Mouse (Mus musculus) left cerebral cortex, adult 9 months (tissue): ENCODE data around the gene Pcbp4.

Experiments
- DNase-seq, 2 experiments: peaks; one replicate each; pipeline ENCODE4 v3.0.0; 2022; ENCODE audit warnings: low spot score in 2 of 2

Pcbp4 gene

DNA sequence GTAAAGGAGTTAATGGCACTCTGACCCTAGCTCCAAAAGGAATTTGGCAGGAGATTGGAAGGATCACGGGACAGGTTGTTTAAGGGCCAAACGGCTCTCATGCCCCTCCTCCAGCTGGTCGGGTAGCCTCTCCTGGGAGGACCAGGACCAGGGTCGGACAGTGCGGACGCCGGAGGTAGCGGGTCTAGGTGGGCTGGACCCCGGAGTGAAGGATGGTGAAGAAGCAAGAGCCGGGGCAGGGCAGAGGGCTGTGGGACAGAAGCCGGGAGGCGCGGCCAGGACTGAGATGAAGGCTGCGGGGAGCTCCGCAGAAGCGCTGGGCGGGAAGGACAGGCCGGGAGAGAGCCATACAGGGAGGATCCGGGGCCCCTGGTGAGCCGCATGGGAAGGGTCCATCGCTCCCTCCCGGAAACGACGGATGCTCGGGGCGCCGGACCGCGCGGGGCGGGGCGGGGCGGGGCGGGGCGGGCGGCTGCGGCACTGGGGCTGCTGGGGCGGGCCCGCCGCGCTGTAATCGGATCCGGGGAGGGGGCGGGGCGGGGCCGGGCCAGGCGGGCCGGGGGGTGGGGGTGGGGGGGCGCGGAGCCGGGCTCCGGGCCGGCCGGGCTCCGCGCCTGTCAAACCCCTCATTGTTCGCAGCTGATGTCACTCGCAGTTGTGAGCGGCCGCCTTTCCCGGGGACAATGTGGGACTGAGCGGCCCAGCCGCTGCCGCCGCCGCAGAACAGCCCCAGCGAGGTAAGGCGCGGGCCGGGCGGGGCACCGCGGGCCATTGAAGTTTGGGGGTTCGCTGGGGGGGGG lies at the start of gene Pcbp4:
Pcbp4 (plus strand) TSS at position 21 of the 800 bp plus-strand sequence.
- no peak for DNase-seq

DNA sequence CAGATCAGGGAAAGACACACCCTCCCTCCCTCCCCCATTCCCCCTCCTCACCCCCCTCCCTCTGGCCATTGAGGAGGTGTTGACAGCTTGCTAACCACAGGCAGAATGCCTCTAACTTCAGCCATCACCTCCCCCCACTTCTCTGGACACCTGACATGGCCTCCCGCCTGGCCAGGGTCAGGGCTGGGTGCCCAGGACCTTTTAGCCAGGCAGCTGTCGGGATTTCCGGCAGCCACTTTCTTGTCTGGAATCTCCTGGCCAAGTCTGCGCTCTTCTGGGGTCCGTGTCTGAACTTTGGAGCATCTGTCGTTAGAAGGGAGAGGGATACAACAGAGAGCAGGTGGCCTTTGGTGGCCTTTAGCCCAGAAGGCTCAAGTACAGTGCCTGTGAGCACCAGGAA lies 47.8 kb upstream of the Pcbp4 start:
- no peak for DNase-seq

DNA sequence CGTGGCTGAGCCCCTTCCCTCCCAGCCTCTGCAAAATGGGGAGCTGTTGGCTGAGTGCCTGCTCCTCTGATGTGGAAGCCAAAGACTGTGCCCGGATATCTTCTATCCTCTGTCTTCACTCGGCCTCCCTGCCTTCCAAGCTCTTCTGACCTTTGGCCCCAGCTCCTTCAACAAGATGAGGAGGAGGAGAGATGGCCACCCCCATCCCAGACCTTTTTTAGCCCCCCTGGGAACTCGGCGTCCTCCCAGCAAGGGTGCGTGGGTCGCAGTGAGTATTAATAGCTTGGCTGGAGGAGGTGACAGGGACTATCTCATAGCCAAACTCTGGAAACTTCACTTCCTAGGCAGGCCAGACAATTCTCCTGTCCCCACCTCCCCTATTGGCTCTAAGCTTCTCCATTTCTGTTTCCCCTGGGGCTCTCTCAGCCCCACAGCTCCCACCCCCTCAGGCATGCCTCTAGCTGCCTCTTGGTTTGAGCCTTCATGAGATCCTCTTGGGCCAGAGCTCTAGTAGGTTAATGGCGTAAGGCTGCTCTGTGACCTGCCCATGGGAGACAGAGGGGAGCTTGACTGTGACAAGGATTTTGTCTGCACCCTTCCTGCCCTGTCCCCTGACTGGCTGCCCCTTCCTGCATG lies 46.5 kb upstream of the Pcbp4 start:
- DNase-seq, result peak in 1 of 2 experiments; percentile 62

DNA sequence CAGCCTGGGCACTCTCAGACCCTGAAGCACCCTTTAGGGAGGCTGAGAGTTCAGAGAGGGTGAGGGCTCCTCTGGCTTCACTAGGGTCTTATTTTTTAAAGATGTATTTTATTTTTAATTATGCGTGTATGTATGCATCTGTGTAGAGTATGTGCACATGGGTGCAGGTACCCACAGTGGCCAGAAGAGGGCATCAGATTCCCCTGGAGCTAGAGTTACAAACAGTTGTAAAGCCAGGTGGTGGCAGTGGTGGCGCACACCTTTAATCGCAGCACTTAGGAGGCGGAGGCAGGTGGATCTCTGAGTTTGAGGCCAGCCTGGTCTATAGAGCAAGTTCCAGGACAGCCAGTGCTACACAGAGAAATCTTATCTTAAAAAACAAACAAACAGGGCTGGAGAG lies 44.0 kb upstream of the Pcbp4 start:
- no peak for DNase-seq

DNA sequence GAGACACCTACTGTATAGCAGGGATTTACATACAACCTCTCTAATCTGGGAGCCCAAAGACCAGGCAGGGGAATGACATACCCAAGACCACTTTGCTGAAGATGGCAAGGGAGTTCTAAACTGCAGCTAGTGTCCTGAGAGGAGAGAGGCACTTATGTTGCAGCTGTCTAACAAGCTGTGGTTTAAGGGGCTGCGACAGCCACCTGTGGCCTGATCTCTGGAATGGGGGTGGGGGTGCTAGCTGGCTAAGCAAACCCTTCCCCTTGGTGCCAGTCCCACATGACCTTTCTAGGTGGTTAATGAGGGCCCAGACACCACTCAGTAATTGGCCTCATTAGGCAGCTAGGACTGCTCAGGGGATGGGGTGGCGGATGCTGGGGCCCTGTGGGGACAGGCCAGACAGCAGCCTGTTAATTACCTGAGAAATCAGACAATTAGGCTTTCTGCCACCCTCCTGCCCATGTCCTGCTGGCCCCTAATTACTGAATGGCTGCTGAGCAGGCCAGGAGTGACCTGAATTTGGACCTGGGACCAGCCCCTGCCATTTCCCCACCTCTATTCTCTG lies 42.9 kb upstream of the Pcbp4 start:
- no peak for DNase-seq

DNA sequence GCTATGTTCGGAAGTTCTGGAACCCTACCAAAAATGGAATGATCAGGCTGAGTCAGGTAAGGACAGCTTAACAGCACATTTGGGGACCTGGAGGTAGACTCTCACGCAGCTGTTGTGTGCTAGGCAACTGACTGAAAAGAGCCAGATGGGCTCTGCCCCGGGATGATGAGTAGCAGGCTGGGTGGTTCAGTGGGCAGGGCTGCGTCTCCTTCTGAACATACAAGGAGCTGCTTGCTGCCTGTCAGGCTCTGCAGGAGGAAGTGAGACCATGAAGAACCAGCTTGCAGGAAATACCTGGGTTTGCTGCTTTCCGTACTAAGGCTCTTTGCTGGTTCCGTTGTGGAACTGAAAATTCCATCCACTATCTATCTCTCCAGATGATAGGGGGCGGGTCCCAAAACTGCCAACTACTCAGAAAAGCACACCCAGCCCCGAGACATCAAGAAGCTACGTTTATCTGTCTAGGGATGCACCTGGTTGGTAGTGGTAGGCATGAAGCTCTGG lies 41.9 kb upstream of the Pcbp4 start:
- DNase-seq, result peak in 1 of 2 experiments; percentile 76

DNA sequence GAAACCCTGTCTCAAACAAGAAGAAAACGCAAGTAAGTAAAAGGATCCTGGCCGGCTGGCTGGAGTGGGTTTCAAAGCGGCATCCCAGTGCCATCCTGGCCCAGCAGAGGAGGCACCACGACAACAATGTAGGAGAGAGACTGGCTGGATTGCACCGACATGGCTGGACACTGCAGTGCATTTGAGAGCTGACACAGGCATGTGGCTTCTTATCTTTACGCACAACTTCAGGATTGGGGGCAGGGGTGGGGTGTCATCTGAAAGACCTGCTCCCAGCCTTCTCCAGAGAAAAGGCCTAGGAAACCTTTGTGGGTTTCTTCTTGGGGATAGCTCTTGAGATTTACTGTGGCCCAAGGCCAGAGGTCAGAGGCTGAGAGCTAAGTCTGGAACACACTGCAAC lies 41.4 kb upstream of the Pcbp4 start:
- no peak for DNase-seq

DNA sequence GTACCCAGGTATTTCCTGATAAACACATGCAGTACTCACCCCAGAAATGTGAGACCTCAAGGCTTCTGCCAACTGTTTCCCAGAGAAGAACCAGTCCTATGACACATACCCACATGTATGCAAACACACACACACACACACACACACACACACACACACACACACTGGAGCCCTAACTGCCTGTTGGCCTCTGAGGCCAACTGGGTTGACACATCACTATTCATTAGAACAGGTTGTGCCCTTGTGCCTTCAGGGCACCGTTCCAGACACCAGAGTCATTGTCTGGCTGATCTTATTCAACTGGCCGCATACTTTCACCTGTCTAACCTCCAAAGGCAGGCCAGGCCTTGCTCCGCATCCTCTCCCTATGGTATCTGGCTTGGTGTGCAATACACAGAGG lies 40.9 kb upstream of the Pcbp4 start:
- DNase-seq, result no peak

DNA sequence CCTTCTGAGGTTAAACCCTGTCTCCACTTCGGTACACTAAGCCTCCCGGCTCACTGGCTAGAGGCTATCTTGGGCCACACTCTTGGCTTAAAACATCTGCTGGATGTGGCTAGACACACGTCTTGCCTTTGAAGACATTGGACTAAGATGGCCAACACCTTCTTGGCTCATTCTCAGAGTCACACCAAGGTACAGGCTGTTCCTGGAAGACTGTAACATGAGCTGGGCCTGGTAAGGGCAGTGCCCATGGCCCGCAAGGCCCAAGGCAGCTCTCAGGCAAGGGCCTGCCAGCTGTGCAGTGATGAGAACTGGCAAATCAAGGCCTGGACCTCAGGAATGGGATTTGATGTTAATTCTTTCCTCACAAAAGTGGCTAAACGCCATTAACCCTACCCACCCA lies 39.5 kb upstream of the Pcbp4 start:
- DNase-seq, result no peak

DNA sequence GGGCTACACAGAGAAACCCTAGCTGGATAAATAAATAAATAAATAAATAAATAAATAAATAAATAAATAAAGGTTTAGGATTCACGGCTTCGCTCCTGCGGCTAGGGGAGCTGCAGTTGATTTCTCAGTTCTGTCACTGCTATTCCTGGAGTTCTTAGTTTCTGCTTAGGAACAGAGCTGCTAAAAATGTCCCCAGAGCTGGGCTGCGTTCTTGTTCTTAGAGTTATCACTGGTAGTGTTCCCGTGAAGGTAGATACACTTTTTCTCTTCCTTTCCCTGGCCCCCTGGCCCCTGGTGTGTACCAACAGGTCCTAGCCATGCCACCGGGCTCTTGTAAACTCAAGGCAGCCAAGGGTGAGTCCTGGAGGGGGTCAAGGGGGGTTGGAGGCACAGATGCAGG lies 36.3 kb upstream of the Pcbp4 start:
- DNase-seq, result no peak

DNA sequence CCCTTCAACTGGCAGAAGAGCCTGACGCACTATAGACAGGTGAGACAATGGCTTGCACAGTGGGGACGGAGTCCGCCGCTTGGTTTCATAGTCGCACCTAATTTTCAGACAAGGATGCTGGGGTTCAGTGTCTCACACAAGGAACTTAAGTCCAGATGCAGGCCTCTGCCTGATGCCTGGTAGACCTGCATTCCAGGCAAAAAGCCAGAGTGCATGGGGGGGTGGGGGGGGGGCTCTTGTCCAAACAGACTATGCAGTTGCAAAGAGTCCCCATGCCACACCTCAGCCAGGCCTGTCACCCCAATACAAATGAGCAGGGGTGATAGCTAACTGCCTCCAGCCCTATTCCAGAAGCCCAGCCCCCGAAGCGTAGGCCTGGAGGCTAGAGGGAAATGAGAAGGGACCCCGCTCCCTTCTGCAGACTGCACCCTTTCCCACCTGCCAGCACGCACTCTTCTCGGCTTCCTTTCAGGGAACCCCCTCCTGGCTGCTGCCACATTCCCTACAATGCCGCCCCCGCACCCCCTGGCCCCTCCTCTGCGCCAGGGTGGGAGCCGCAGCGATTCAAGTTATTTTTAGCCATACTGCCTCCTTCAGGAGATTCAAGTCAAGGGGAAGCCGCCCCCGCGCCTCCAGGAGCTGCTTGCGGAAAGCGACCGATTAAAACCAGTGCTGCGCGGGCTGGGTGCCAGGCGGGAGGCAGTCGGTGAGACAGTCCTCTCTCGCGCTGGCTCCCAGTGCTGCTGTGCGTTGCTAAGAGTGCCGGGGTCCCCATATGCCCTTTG lies 35.1 kb upstream of the Pcbp4 start:
- DNase-seq, result peak; percentile 96 to 98

DNA sequence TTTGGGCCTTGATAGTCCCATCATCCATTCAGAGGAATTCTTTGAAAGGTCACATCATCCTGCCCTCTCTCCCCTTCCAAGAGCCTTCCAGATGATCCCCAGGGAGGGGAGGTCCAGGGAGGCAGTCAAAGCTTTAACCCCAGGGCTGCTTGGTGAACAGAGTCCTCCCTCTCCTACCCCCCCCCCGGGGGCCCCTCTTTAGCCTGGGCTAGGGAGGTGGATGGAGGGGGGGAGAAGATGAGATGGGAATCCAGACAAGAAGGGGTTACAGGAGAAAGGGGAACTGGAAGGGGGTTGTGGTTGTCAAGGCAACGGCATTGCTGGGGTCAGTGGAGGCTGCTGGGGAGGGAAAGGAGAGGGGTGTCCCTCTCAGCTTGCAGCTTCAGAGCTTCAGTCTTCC lies 32.5 kb upstream of the Pcbp4 start:
- no peak for DNase-seq

DNA sequence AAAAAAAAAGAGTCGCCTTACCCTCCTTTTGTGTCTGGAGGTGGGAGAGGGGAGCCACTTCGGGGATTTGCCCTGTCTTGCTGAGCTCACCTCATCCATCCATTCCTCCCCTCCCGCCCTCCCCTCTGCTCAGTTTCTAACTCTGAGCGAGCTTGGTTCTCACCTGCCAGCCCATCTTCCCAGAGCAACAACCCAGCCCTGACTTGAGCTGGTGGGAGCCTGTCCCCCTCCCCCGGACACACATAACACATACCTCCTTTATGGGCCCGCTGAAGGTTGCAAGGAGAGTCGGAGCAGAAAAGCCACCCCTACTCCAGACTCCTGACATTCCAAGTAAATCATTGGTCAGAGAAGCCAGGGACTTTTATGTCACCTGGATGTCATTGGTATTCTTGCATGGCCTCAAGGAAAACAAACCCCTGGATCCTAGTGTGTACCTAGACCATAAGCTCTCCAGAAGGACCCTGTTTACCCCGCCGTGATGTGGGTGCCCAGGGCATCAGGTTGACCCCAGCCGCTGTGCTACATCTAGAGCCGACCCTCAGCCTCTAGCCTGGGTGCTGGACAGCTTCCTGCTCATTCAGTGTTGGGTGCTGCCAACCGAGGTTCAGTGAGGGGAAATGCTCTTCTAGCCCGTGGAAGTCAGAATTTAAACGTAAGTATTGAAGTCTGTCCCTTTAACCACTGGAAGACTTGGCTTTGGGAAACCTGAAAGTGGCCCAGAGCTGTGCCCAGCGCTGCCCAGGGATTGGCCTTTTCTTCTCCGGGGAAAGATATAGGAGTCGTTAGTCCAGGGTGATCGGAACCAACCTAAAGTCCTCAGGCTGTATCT lies 31.8 kb upstream of the Pcbp4 start:
- no peak for DNase-seq

DNA sequence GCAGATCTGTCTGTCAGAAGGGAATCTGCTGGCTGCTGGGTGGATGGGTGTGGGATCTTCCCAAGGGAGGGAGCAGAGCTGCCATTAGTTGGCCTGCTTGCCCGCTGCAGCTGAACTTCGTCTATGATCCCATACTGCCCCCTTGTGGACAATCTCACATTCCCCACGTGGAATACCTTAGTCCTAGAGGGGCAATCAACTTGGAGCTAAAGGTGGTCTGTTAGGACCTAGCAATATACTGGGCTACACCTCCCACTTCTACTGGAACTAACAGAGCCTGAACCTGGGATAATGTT lies 31.3 kb upstream of the Pcbp4 start:
- peak in 1 of 2 experiments; percentile 91 for DNase-seq

DNA sequence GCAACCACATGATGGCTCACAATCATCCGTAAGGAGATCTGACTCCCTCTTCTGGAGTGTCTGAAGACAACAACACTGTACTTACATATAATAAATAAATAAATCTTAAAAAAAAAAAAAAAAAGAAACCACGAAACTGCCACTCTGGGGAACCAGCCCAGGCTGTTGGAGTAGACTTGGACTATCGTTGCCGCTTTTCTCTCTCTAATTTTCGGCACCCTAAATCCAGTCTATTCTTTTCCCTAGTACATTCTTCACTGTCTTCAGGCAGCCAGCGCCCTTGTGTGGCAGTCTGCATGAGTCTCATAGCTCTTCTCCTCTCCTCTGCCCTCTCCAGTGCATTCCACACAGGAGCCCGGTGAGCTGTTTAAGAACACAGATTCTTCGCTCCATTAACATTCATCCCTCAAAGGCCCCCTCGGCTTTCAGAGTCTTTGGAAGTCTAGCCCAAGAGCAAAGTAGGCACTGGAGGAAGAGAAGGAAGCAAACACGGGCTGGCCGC lies 24.3 kb upstream of the Pcbp4 start:
- DNase-seq, result no peak

DNA sequence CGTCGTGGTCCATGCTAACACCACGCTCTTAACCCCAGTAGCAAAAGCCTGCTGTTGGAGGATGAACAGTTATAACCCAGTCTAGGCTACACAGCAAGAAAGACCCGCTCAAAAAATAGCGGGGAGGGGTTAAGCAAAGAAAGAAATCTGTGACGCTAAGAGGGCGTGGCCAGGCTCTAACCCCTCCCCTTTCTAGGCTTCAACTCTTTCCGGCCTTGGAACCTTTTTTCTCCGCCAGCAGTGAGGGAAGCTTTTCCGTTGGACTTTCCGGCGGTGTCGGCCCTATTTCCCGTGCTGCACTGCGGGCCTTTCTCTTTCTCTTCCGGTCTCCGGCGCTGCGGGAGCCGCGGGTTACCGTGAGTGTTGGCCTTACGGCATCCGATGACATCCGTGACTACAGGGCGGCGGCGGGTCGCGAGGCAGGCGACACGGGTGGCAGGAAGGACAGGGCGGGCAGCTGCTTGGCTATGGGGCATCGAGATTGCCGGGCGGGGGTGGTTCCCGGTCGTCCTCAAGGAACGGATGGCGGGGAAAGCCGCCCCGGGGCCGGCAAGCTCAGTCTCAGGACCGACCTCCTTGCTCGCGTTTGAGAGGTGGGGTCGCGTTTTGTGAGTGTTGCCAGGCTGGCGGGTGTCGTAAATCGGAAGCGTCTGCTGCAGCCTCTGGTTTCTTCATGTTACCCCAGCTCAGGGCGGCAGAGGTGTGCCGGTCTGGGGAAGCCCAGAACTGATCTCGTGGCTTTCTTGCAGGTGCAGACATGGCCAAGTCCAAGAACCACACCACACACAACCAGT lies 23.7 kb upstream of the Pcbp4 start, which contains the start of gene Rpl29:
Rpl29 (plus strand) TSS at position 234 of the 794 bp plus-strand sequence.
- DNase-seq, result peak; percentile 79 to 96

DNA sequence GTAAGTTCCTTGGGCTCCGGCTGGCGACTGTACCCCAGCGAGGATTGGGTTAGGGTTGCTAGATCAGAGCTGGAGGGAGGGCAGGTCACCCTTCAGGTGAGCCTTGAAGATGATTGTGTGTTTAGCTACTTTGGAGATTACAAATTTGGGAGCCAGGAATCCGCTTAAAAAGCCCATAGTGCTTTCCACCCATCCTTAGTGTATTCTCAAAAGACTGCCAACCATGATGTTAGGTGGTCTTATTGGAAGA lies 23.2 kb upstream of the Pcbp4 start:
- no peak for DNase-seq

DNA sequence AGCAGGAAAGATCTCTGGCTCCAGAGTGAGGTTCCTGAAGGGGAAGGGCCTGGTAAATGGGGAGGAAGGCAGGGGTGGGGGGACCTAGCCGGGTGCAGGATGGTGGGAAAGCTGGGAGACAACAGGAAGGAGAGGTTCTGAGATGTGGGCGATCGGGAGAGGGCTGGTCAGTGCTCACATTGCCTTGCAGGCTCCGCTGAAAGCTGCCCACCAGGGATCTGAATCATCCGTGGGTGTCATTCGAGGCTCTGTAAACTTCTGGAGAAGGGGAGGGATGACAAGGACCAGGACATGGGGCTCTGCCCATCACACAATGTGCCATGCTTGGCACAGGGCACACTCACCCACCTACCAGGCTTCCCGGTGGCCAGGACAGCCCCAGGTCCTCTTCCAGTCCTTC lies 19.7 kb upstream of the Pcbp4 start:
- no peak for DNase-seq

DNA sequence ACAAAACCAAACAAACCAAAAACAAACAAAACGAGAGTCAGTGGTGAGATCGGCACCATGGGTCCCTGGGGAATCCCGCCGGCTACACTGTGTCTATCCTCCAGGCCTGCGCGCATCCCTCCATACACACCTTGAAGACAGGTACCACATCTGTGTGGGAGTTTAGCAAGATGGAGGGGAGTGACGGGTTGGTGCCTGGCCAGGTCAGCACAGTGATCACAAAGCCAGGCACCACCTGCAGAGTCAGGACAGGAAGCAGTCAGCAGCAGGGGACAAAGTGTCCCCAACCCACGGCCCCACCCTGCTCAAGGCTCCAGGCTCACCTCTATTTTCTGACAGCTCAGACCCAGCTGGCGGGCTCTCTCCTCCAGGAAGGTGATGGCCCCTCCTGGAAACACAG lies 16.5 kb upstream of the Pcbp4 start:
- DNase-seq, result no peak

DNA sequence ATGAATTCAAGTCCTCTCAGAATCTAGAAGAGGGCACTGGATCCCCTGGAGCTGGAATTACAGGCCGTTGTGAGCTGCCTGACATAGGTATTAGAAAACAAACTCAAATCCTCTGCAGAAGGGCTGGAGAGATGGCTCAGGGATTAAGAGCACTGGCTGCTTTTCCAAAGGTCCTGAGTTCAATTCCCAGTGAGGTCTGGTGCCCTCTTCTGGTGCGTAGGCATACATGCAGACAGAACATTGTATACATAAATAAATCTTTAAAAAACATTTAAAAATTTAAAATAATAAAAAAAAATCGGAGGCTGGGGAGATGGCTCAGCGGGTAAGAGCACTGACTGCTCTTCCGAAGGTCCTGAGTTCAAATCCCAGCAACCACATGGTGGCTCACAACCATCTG lies 10.4 kb upstream of the Pcbp4 start:
- no peak for DNase-seq

DNA sequence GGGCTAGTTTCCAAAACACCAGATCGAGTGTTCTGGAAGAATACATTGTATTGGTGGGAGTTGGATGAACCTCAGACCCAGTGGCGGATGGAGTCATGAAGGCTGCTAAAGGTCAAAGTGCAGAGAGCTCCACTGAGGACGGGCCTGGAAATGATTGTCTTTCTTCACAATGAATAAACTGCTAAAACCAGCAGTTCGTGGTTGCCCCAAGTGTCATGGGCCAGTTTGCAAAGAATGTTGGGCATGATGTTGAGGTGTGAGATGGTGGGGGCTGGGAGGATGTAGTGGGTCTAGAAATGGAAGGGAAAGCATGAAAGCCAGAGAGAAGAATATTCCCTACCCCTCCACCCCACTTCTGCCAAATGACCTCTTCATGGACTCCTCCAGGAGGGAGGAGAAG lies 8.3 kb upstream of the Pcbp4 start:
- DNase-seq, result no peak
